Mouse (Mus musculus): ENCODE data around the gene Malrd1. TPM values are rescaled to one million over a fixed set of nuclear protein-coding genes. Genes with fewer than 3 reads are reported as not detected.

Gene Malrd1
- polyA plus RNA-seq, 1 experiment from 2014 or later: not detected

DNA sequence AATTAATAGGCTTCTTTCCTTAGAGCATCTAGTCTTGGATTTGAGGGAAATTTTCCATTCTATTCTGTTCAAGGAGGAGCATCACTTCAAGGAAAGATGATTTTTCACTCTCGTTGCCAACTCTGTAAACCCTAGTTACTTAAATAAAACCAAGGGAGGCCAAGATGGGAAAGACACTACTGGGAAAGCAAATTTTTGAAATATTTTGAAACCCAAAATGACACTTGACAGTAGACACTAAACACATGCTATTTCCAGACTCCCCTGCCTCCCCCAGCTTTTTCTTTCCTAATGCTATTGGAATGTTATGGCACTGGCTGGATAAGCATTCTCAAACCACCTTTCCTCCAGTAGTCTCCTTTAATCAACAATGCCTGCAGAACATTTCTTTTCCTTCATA is 621.7 kb downstream of the Malrd1 start:
- no peak for DNase-seq (ENCODE audit: low spot score)
- Histone ChIP-seq H3K27ac (no peak overlapping the region), H3K27me3 (ENCODE audit: low read depth, poor library complexity, severe bottlenecking) (no peaks in the 10 kb centered on the region), H3K4me1 (no peaks in the 10 kb centered on the region), H3K36me3 (no peaks in the 10 kb centered on the region), H3K4me3 (no peak overlapping the region), H3K9me3 (replicated peaks) (no peaks in the 10 kb centered on the region)
- 86% methylated on average over 1 of the region's 1 CpGs for WGBS

DNA sequence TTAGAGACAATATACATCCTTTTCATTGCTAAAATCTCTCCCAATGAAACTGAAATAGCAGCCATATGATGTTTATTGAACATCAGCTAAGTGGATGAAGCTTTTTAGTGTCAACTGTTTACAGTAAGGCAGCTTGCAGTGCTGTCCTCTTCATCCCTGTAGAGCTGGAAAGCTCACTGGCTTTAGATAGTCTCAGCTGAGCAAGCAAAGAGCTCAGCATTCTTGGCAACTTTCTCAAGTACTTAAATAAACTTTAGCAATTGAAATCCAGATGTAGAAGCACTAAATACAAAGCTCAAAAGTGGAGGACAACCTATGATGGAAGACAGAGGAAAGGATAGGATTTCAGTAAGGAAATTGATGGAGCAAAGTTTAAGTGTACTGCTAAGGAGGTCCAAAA is 626.3 kb downstream of the Malrd1 start:
- Histone ChIP-seq H3K9me3 (replicated peaks) (no peaks in the 10 kb centered on the region), H3K4me3 (no peak overlapping the region), H3K27me3 (ENCODE audit: low read depth, poor library complexity, severe bottlenecking) (no peaks in the 10 kb centered on the region), H3K4me1 (no peaks in the 10 kb centered on the region), H3K27ac (no peak overlapping the region), H3K36me3 (no peaks in the 10 kb centered on the region)
- DNase-seq (ENCODE audit: low spot score): no peak

DNA sequence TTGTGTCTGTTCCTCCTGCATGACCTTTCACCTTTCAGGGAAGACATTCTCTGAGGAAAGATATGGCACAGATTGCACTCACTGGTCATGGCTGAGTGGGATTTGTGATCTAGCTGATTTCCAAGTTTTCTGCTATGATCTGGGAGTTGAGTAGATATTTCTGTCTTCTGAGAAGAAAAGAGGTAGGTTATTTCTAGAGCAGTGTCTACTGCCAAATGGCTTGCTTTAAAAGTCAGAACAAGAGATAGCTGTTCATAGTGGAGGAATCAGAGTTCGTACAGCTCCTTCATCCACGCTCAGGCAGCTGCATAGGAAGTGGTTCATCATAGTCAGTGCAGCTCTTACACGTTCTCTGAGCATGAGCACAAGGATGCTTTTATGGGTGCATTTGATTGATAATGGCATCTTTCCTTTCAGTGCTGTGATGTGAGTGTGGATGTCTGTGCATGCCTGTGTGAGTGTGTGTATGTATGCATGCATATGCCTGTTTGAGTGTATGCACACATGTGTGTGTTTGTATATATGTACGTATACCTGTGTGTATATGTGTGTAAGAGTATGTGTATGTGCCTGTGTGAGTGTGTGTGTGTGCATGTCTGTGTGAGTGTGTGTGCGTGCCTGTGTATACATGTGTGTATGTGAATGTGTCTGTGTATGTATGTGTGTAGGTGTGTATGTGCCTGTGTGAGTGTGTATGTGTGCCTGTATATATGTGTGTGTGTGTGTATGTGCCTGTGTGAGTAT is 637.1 kb downstream of the Malrd1 start:
- no peaks in the 10 kb centered on the region for H3K36me3 ChIP-seq
- no peak overlapping the region for H3K4me3 ChIP-seq
- no peak overlapping the region for H3K27ac ChIP-seq
- 81% methylated on average over 5 of the region's 5 CpGs for WGBS
- no peaks in the 10 kb centered on the region for H3K9me3 ChIP-seq (replicated peaks)
- DNase-seq (ENCODE audit: low spot score): no peak
- H3K4me1 ChIP-seq: no peaks in the 10 kb centered on the region
- H3K27me3 ChIP-seq (ENCODE audit: low read depth, poor library complexity, severe bottlenecking): no peaks in the 10 kb centered on the region

DNA sequence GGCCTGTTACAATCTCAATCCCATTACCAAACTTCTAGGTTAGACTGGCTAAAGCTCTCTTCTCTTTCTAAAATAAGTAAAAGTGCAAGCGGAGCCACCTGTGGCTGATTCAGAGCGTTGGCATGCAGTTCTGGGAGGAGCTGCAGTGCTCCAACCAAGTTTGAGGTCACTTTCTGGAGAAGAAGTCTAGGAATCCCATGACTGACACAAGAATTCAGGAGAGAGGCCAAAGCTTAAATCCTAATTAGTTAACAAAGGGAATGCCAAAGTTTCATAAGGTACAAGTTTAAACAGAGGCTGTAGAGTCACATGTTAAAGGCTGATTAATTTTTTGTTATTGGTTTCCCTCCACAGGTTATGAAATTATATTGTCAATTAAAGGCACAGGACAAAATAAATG is 642.3 kb downstream of the Malrd1 start:
- no peaks in the 10 kb centered on the region for H3K36me3 ChIP-seq
- no peaks in the 10 kb centered on the region for H3K27me3 ChIP-seq (ENCODE audit: low read depth, poor library complexity, severe bottlenecking)
- H3K4me3 ChIP-seq: no peak overlapping the region
- H3K9me3 ChIP-seq (replicated peaks): no peaks in the 10 kb centered on the region
- no peak for DNase-seq (ENCODE audit: low spot score)
- H3K27ac ChIP-seq: no peak overlapping the region
- no peaks in the 10 kb centered on the region for H3K4me1 ChIP-seq
- 80% methylated on average over 2 of the region's 2 CpGs for WGBS

DNA sequence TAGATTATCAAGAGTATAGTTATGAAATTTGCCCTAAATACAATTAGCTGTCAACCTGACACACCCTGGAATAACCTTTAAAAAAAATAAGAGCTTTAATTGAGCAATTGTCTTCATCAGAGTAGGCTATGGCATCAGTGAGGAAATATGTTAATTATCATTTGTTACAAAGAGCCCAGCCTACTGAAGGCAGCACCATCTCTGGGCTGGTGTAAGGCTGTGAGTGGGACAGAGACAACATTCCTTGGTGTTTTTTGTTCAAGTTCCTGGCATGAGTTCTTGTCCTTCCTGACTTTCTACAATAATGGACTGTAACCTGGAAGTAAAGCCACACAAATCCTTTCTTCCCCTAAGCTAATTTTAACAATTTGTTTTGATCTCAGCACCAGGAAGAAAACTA is 645.8 kb downstream of the Malrd1 start:
- no peaks in the 10 kb centered on the region for H3K9me3 ChIP-seq (replicated peaks)
- H3K4me1 ChIP-seq: no peaks in the 10 kb centered on the region
- no peak overlapping the region for H3K4me3 ChIP-seq
- no peak for DNase-seq (ENCODE audit: low spot score)
- H3K27ac ChIP-seq: no peak overlapping the region
- no peaks in the 10 kb centered on the region for H3K36me3 ChIP-seq
- no peaks in the 10 kb centered on the region for H3K27me3 ChIP-seq (ENCODE audit: low read depth, poor library complexity, severe bottlenecking)

DNA sequence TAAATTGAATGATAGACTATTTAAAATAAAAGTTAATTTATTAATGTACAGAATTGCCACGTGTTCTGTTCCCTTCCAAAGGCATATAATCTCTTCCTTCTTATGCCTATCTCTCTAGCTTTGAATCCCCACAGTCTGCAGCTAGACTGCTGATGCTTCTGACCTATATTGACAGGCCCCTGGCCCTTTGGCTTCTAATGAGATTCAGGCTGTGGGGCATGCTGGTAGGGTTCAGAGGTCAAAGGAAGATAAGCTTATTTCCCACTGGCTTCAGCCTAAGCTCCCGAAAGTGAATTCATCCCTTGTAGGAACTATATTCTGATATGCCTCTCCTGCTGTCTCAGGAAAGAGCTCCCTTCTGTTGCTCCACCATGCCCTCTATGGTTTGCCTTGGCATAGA is 647.1 kb downstream of the Malrd1 start:
- Histone ChIP-seq H3K9me3 (replicated peaks) (no peaks in the 10 kb centered on the region), H3K4me1 (no peaks in the 10 kb centered on the region), H3K27ac (no peak overlapping the region), H3K4me3 (no peak overlapping the region), H3K27me3 (ENCODE audit: low read depth, poor library complexity, severe bottlenecking) (no peaks in the 10 kb centered on the region), H3K36me3 (no peaks in the 10 kb centered on the region)
- DNase-seq (ENCODE audit: low spot score): no peak
- 55% methylated on average over 2 of the region's 2 CpGs for WGBS

DNA sequence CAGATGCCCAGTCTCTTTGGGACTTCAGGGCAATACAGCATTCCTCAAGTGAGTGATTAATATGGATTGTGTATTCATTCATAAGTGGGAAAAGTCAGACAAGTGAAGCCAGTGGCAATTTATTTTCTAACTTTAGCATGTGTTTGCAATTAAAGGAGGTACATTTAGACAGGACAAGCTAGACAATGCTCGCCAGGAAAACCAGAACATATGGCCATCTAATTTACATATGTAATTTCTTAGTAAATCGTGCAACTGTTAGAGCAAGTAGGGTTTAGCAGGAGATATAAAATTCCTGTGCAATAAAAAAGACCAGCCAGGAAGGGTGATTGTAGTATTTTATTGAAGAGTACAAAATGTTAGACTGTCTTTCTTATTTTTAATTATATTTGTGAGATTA is 655.9 kb downstream of the Malrd1 start:
- Histone ChIP-seq H3K4me1 (no peaks in the 10 kb centered on the region), H3K4me3 (no peak overlapping the region), H3K27me3 (ENCODE audit: low read depth, poor library complexity, severe bottlenecking) (no peaks in the 10 kb centered on the region), H3K36me3 (no peaks in the 10 kb centered on the region), H3K9me3 (replicated peaks) (no peaks in the 10 kb centered on the region), H3K27ac (no peak overlapping the region)
- WGBS: 55% methylated on average over 2 of the region's 2 CpGs
- DNase-seq (ENCODE audit: low spot score): no peak

DNA sequence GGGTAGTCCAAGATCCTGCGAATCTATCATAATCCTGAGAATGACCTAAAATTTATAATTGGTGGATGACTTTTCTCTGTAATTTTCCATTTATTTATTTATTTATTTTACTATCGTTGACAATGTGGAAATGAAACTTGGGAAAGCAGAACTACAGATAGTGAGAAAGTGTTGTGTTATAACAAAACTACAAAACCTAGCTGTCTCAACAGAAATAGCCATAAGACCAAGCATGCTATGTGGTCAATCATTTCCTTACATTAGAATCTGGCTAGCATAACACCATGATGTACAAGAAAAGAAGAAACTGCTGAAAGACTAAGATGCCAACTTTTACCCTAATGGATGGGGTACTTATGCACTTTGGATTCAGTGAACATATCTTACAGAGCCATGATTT is 656.9 kb downstream of the Malrd1 start:
- DNase-seq (ENCODE audit: low spot score): no peak
- no peak overlapping the region for H3K27ac ChIP-seq
- H3K4me3 ChIP-seq: no peak overlapping the region
- H3K27me3 ChIP-seq (ENCODE audit: low read depth, poor library complexity, severe bottlenecking): no peaks in the 10 kb centered on the region
- H3K9me3 ChIP-seq (replicated peaks): no peaks in the 10 kb centered on the region
- no peaks in the 10 kb centered on the region for H3K36me3 ChIP-seq
- WGBS: 89% methylated on average over 2 of the region's 2 CpGs
- no peaks in the 10 kb centered on the region for H3K4me1 ChIP-seq

DNA sequence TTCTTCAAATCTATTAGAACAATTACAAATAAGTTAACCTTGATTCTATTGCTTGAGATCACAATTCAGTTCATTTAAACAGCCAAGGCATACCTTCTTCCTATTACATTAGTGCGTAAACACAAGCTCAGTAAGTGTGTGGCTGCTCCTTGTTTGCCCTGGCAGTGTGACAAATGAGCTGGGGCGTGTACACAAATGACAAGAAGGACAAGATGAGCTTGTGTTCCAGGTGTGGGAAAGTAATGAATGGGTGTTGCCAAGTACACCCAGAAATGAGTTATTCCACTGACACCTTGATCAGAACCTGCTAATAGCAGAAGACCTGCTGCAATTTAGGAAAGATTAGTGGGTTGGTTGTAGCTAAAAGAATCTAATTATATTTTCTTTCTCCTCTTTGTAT is 683.7 kb downstream of the Malrd1 start:
- 72% methylated on average over 2 of the region's 2 CpGs for WGBS
- Histone ChIP-seq H3K27me3 (ENCODE audit: low read depth, poor library complexity, severe bottlenecking) (no peaks in the 10 kb centered on the region), H3K36me3 (no peaks in the 10 kb centered on the region), H3K27ac (no peak overlapping the region), H3K4me1 (no peaks in the 10 kb centered on the region), H3K9me3 (replicated peaks) (no peaks in the 10 kb centered on the region), H3K4me3 (no peak overlapping the region)
- no peak for DNase-seq (ENCODE audit: low spot score)

DNA sequence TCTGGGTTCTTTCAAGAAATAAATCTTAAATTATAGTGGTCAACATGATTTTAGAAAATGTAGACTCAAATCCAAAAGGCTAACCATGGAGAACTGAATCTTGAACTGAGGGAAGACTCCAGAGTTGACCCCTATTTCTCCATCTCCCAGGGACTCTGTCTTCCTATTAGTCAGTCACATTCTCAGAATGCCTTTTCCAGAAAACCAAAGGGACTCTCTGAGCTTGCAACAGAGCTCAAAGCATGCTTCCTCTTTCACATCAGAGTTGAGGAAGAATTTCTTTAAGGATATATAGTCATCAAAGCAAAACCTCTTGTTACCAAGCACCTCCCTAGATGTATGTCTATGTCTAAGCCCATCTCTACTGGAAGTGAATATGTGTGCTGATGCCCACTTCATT is 686.5 kb downstream of the Malrd1 start:
- Histone ChIP-seq H3K27ac (no peak overlapping the region), H3K27me3 (ENCODE audit: low read depth, poor library complexity, severe bottlenecking) (no peaks in the 10 kb centered on the region), H3K9me3 (replicated peaks) (no peaks in the 10 kb centered on the region), H3K4me3 (no peak overlapping the region), H3K36me3 (no peaks in the 10 kb centered on the region), H3K4me1 (no peaks in the 10 kb centered on the region)
- DNase-seq (ENCODE audit: low spot score): no peak

DNA sequence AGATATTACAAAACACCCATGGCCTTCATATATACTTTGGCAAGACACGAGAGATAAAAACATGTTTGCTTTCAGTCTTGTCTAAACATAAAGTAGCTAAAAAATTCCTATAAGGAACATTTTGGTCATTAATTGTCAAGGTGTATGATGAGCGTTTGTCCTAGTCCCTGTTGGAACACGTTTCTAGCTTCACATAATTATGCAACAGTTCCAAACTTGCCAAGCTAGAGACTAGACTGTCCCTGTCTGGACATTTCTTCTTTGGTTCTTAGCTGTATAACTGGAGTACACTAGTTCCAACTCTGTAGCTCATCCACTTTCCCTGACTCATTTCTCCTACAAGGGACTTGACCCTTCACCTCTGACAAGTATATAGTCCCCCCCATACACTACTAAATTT is 687.8 kb downstream of the Malrd1 start:
- no peak for DNase-seq (ENCODE audit: low spot score)
- WGBS: 88% methylated on average over 3 of the region's 3 CpGs
- Histone ChIP-seq H3K4me3 (no peak overlapping the region), H3K9me3 (replicated peaks) (no peaks in the 10 kb centered on the region), H3K27me3 (ENCODE audit: low read depth, poor library complexity, severe bottlenecking) (no peaks in the 10 kb centered on the region), H3K4me1 (no peaks in the 10 kb centered on the region), H3K27ac (no peak overlapping the region), H3K36me3 (no peaks in the 10 kb centered on the region)

DNA sequence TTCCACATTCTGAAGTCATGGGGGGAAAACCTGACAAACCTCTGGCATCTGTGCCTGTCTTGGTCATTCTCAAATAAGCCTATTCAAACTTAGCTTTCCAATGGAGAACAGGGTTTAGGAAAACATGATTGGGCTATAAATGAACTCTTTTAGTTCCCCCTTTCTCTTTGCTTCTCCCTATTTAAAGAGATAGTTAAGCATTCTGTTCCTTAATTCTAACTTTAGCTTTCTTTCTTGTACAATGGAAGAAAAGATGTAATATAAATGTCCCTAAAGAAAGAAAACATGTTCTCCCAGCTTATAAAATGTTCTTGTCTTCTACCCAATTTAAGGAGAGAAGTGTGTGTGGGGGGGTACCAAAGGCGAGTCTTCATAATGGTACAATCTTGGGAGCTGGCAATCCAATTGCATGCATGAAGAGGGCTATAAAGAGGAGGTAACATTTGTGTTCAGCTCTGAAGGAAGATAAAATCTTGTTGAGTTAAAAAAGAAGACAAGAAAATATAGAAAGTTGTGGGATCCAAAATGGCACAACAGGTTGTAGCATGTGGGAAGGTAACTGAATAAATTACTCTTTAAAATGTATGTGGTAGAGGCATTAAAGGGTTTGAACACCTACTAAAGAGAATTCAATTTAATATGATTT is 702.0 kb downstream of the Malrd1 start:
- H3K27me3 ChIP-seq (ENCODE audit: low read depth, poor library complexity, severe bottlenecking): no peaks in the 10 kb centered on the region
- H3K4me3 ChIP-seq: no peak overlapping the region
- no peaks in the 10 kb centered on the region for H3K9me3 ChIP-seq (replicated peaks)
- no peak for DNase-seq (ENCODE audit: low spot score)
- WGBS: 93% methylated on average over 1 of the region's 1 CpGs
- H3K36me3 ChIP-seq: no peaks in the 10 kb centered on the region
- H3K4me1 ChIP-seq: no peaks in the 10 kb centered on the region
- H3K27ac ChIP-seq: no peak overlapping the region

DNA sequence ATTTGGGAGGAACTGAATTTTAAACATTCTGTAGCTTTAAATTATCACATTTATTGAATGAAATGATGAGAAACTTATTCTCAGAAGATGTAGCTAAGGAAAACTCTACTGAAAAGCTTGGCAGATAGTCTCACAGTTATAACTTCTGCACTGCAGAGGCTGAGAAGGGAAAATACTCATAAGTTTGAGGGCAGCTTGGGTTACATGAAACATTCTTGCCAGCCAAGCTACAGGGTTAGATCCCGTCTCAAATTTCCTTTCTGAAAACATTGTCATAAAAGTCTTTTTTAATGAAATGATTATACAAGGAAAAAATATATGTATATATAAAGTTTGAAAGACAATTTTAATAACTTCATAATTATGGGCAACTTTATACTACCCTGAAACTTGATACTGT is 714.6 kb downstream of the Malrd1 start:
- WGBS: 84% methylated on average over 1 of the region's 1 CpGs

DNA sequence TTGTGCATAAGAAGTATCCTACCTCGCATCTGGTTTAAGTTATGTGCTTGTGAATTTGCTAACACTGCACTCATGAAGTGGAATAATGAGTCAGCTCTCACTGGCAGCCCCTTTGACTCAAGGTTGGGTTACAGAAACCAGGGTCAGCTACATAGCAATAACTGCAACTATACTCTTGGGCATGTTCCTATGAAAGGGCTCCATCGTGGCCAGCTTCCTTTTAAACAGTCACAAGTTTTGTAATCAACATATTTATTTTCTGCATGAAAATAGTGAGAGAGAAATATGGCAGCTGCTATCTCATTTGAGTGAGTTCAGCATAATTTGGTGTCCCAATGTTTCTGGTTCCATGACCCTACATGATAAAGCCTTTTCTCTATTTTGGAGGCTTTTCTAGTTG is 716.8 kb downstream of the Malrd1 start:
- WGBS: 82% methylated on average over 2 of the region's 2 CpGs
- H3K9me3 ChIP-seq (replicated peaks): no peaks in the 10 kb centered on the region
- no peak for DNase-seq (ENCODE audit: low spot score)
- no peak overlapping the region for H3K4me3 ChIP-seq
- H3K27ac ChIP-seq: no peak overlapping the region
- H3K4me1 ChIP-seq: no peaks in the 10 kb centered on the region
- H3K36me3 ChIP-seq: no peaks in the 10 kb centered on the region
- H3K27me3 ChIP-seq (ENCODE audit: low read depth, poor library complexity, severe bottlenecking): no peaks in the 10 kb centered on the region

More for the DNA sequence above, 714.6 kb downstream of the Malrd1 start:
- no peak overlapping the region for H3K4me3 ChIP-seq
- H3K4me1 ChIP-seq: no peaks in the 10 kb centered on the region
- no peaks in the 10 kb centered on the region for H3K9me3 ChIP-seq (replicated peaks)
- no peaks in the 10 kb centered on the region for H3K27me3 ChIP-seq (ENCODE audit: low read depth, poor library complexity, severe bottlenecking)
- H3K36me3 ChIP-seq: no peaks in the 10 kb centered on the region
- DNase-seq (ENCODE audit: low spot score): no peak
- H3K27ac ChIP-seq: no peak overlapping the region
